Mouse (Mus musculus): ENCODE data around the gene Snx19.

- TF ChIP-seq CTCF (IDR thresholded peaks at IDR 0.05; ENCODE audit: low read depth) (no peak), EP300 (optimal IDR thresholded peaks at IDR 0.05) (no peak)
Observed at GRCm38 (mm10) chr9:30428231-30428630, 1.3 kb downstream of the Snx19 start.
